Mouse (Mus musculus): Measurements from ENCODE around the gene Glt6d1.
A peak's percentile ranks its signal among the peaks of the same experiment; 100 is the strongest.

GRCm38 (mm10) chr2:25865412-25865811, 49.8 kb upstream of the Glt6d1 start:
- peak; percentile 39; the same call in 1 of the 2 replicates for TF ChIP-seq CTCF (IDR thresholded peaks at IDR 0.05; ENCODE audit: borderline replicate concordance, insufficient read depth, low read depth, low read length)
- TF ChIP-seq POLR2A (IDR thresholded peaks at IDR 0.05; ENCODE audit: borderline replicate concordance, insufficient read depth, low read length): no peak
